Mouse (Mus musculus) liver, adult 2 months (tissue): ENCODE measurements around the gene Rab5if. TPM values are rescaled to one million over a fixed set of nuclear protein-coding genes. Genes with fewer than 3 reads are reported as not detected.

ENCODE experiments used
- DNase-seq: peaks from one replicate; pipeline ENCODE4 v3.0.0-alpha.2; 2011; ENCODE audit warnings: low read depth, low spot score; ENCODE audit errors: extremely low read depth
- H3K27ac ChIP-seq: fragments of 200-500 bp; replicated peaks from 2 replicates; pipeline ENCODE4 v1.5.1; 2012; ENCODE audit warnings: low read depth, mild to moderate bottlenecking, control low read depth, inconsistent platforms, low read length; ENCODE audit not compliant: insufficient read depth
- H3K27me3 ChIP-seq: fragments of 200-500 bp; 2 replicates; pipeline ENCODE4 v1.6.1; 2012; ENCODE audit warnings: mild to moderate bottlenecking, moderate library complexity, low read length, inconsistent platforms; ENCODE audit not compliant: control insufficient read depth, insufficient read depth
- H3K36me3 ChIP-seq: fragments of 200-500 bp; 2 replicates; pipeline ENCODE4 v1.6.1; 2012; ENCODE audit warnings: low read length, inconsistent platforms; ENCODE audit not compliant: control insufficient read depth, insufficient read depth
- H3K4me1 ChIP-seq: fragments of 200-500 bp; 2 replicates; pipeline ENCODE4 v1.6.1; 2011; ENCODE audit warnings: low read length; ENCODE audit not compliant: control insufficient read depth, insufficient read depth
- H3K4me3 ChIP-seq: fragments of 200-500 bp; 2 replicates; pipeline ENCODE4 v1.5.1; 2011; ENCODE audit warnings: low read depth, mild to moderate bottlenecking, control low read depth, low read length, moderate library complexity; ENCODE audit not compliant: insufficient read depth
- H3K79me2 ChIP-seq: fragments of 200-500 bp; 2 replicates; pipeline ENCODE4 v1.6.1; 2012; ENCODE audit warnings: inconsistent platforms, mild to moderate bottlenecking, low read length, moderate library complexity; ENCODE audit not compliant: control insufficient read depth, insufficient read depth
- H3K9ac ChIP-seq: fragments of 200-500 bp; 2 replicates; pipeline ENCODE4 v1.6.1; 2012; ENCODE audit warnings: low read depth, mild to moderate bottlenecking, control low read depth, inconsistent platforms, low read length
- CTCF ChIP-seq: fragments of 200-500 bp; IDR thresholded peaks from 2 replicates; pipeline ENCODE4 v1.5.1; 2011; ENCODE audit warnings: low read depth, low read length, control low read depth
- POLR2A ChIP-seq: fragments of 200-500 bp; IDR thresholded peaks from 2 replicates; pipeline ENCODE4 v1.6.1; 2011; ENCODE audit warnings: low read length, control low read depth; ENCODE audit not compliant: insufficient read depth; ENCODE audit errors: extremely low read depth
- WGBS: fragments of 180-500 bp; shearing (Covaris S2); methylation state at CpG from one replicate; pipeline ENCODE4 v1.1.7; 2018; 5-methylcytosine and 5-hydroxymethylcytosine counted together
- polyA plus RNA-seq: library from polyadenylated mRNA; depleted of rRNA; stranded (reverse); fragments of >200 nt; gene quantifications from 2 replicates; pipeline ENCODE4 v1.2.3, GENCODE M21; 2012; rRNA removed
- total RNA-seq: library from RNA; depleted of rRNA; stranded (reverse); fragments of >200 nt; gene quantifications from 2 replicates; pipeline ENCODE4 v1.2.3, GENCODE M21; 2014; rRNA removed

The Rab5if gene
- total and polyA plus RNA-seq, 2 experiments: 122 to 149 TPM

GRCm38 (mm10) chr2:156919796-156920195, 56.9 kb downstream of the Rab5if start:
- no peak overlapping the region for H3K4me3 ChIP-seq
- H3K27me3 ChIP-seq: no peaks in the 10 kb centered on the region
- H3K27ac ChIP-seq: no peak overlapping the region
- TF ChIP-seq CTCF (no peak), POLR2A (no peak)
- no peaks in the 10 kb centered on the region for H3K4me1 ChIP-seq
- no peaks in the 10 kb centered on the region for H3K36me3 ChIP-seq
- no peaks in the 10 kb centered on the region for H3K79me2 ChIP-seq
- 28% methylated on average over 2 of the region's 2 CpGs for WGBS
- DNase-seq: no peak
- no peak overlapping the region for H3K9ac ChIP-seq

- Histone ChIP-seq H3K79me2 (no peaks in the 10 kb centered on the region), H3K4me1 (no peaks in the 10 kb centered on the region), H3K27me3 (no peaks in the 10 kb centered on the region), H3K9ac (no peak overlapping the region), H3K4me3 (no peak overlapping the region), H3K36me3 (peaks cover 2% of the 10 kb centered on the region; the same call in 1 of the 2 replicates), H3K27ac (no peak overlapping the region)
- TF ChIP-seq CTCF: no peak
- TF ChIP-seq POLR2A: no peak
- DNase-seq: no peak
- 84% methylated on average over 5 of the region's 5 CpGs for WGBS
These were observed 60.1 kb downstream of the Rab5if start for GRCm38 (mm10) chr2:156923057-156923456.

Other genes starting within 250 kb of the Rab5if start
- 3.2 and 4.0 TPM in 2 replicates for gene Dlgap4, start 249.4 kb upstream of the Rab5if start, total RNA-seq
- 13.9 and 22.8 TPM in 2 replicates for gene Dlgap4, start 249.4 kb upstream of the Rab5if start, polyA plus RNA-seq
- 5.6 and 6.4 TPM in 2 replicates for gene Myl9, start 87.7 kb upstream of the Rab5if start, total RNA-seq
- gene Myl9, start 87.7 kb upstream of the Rab5if start, polyA plus RNA-seq: 4.6 and 6.1 TPM in 2 replicates
- gene Tgif2, start 23.1 kb upstream of the Rab5if start, total RNA-seq: 0.28 and 0.67 TPM in 2 replicates
- 0.65 and 0.77 TPM in 2 replicates for gene Tgif2, start 23.1 kb upstream of the Rab5if start, polyA plus RNA-seq
- 1.1 and 2.1 TPM in 2 replicates for gene 4930518I15Rik, start 5.2 kb upstream of the Rab5if start, total RNA-seq
- gene 4930518I15Rik, start 5.2 kb upstream of the Rab5if start, polyA plus RNA-seq: 0.17 and 0.55 TPM in 2 replicates
- gene Sla2, start 24.1 kb downstream of the Rab5if start, total RNA-seq: 0.09 and 0.13 TPM in 2 replicates
- gene Sla2, start 24.1 kb downstream of the Rab5if start, polyA plus RNA-seq: 0.10 and 0.20 TPM in 2 replicates
- 9.1 and 9.7 TPM in 2 replicates for gene Ndrg3, start 128.9 kb downstream of the Rab5if start, total RNA-seq
- gene Ndrg3, start 128.9 kb downstream of the Rab5if start, polyA plus RNA-seq: 17.6 and 20.8 TPM in 2 replicates
- 1.0 TPM in 2 replicates for gene Dsn1, start 144.0 kb downstream of the Rab5if start, total RNA-seq
- gene Dsn1, start 144.0 kb downstream of the Rab5if start, polyA plus RNA-seq: 0.10 and 0.49 TPM in 2 replicates
- 1.0 and 2.6 TPM in 2 replicates for gene Soga1, start 216.1 kb downstream of the Rab5if start, total RNA-seq
- 1.1 and 1.5 TPM in 2 replicates for gene Soga1, start 216.1 kb downstream of the Rab5if start, polyA plus RNA-seq
- not detected in 2 replicates for gene Tldc2, start 223.9 kb downstream of the Rab5if start, total RNA-seq
- gene Tldc2, start 223.9 kb downstream of the Rab5if start, polyA plus RNA-seq: not detected in 2 replicates